Mouse (Mus musculus): ENCODE results near the gene Ahctf1. TPM values are rescaled to one million over a fixed set of nuclear protein-coding genes. Genes with fewer than 3 reads are reported as not detected.

The Ahctf1 gene
- total and polyA plus RNA-seq, 3 experiments: 79.2 to 111 (median 96.0) TPM

DNA sequence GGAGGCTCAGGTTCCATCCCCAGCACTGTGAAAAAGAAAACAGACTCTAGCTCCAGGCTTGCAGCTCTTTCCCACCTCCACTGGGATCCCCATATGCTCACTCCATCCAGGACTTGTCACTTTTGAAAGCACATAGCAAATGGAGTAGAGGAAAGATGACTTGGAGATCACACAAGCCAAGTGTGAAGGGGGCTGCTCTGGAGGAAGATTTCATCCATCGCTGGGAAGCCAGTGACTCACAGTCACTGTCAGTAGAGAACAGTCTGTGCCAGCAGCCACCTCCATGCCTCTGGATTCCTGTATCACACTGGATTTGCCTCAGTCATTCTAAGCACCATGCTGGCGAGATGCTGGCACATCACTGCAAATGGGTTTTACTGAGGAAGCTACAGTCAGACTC is 11.1 kb upstream of the Ahctf1 start:
- no peak overlapping the region for H3K4me3 ChIP-seq (replicated peaks in 1 of 3; ENCODE audit: low read depth in 2 of 3, low read length in 2 of 3, poor library complexity in 1 of 3)
- H3K27ac ChIP-seq (ENCODE audit: insufficient read depth, low read depth): no peak overlapping the region
- no peak for DNase-seq (ENCODE audit: extremely low read depth)
- H3K4me2 ChIP-seq (ENCODE audit: insufficient read depth, low read depth, poor library complexity, severe bottlenecking): no peak overlapping the region
- no peaks in the 10 kb centered on the region for H3K9me3 ChIP-seq (replicated peaks; ENCODE audit: low read length)
- no peaks in the 10 kb centered on the region for H3K36me3 ChIP-seq (replicated peaks in 1 of 2; ENCODE audit: control insufficient read depth in 1 of 2, insufficient read depth in 1 of 2, low read length in 1 of 2)
- H3K27me3 ChIP-seq (replicated peaks): no peaks in the 10 kb centered on the region
- peaks cover 0 to 7% of the 10 kb centered on the region in 2 experiments; a peak in 1 of 4 replicates for H3K4me1 ChIP-seq (ENCODE audit: control insufficient read depth in 1 of 2, insufficient read depth in 2 of 2)
- H3K79me2 ChIP-seq (replicated peaks; ENCODE audit: control insufficient read depth, extremely low read depth, insufficient read depth, poor library complexity, severe bottlenecking): no peaks in the 10 kb centered on the region
- no peak overlapping the region for H3K9ac ChIP-seq (ENCODE audit: insufficient read depth, low read depth)
- dilution Hi-C loops (cut with MboI; ENCODE audit: extremely low pct_ligation_motif_present, extremely low pct_unique_long_range_greater_than_20kb, low sequenced_read_pairs) (no loop called here), in situ Hi-C loops (cut with MboI; ENCODE audit: low pct_ligation_motif_present, low pct_unique_long_range_greater_than_20kb, low sequenced_read_pairs) (no loop called here)
- TF ChIP-seq ETS1 (conservative IDR thresholded peaks at IDR 0.05; ENCODE audit: low read depth, low read length): no peak
- TF ChIP-seq MXI1 (IDR thresholded peaks at IDR 0.05; ENCODE audit: low read depth, low read length): no peak
- no peak for TF ChIP-seq PAX5 (IDR thresholded peaks at IDR 0.05; ENCODE audit: low read length)
- no peak for TF ChIP-seq IRF4 (IDR thresholded peaks at IDR 0.05; ENCODE audit: low read depth, low read length)
- TF ChIP-seq USF1 (IDR thresholded peaks at IDR 0.05; ENCODE audit: low read depth, low read length): no peak
- no peak for TF ChIP-seq MEF2A (IDR thresholded peaks at IDR 0.05; ENCODE audit: borderline replicate concordance, low read depth, low read length)
- no peak for TF ChIP-seq MYC (IDR thresholded peaks at IDR 0.05; ENCODE audit: low read depth, low read length)
- no peak for TF ChIP-seq SMC3 (IDR thresholded peaks at IDR 0.05; ENCODE audit: low read depth, low read length)
- no peak for TF ChIP-seq USF2 (conservative IDR thresholded peaks at IDR 0.05; ENCODE audit: low read depth, low read length)
- TF ChIP-seq ZKSCAN1 (IDR thresholded peaks at IDR 0.05; ENCODE audit: borderline replicate concordance, low read depth, low read length): no peak
- no peak for TF ChIP-seq KAT2A (IDR thresholded peaks at IDR 0.05; ENCODE audit: insufficient replicate concordance, low read length)
- TF ChIP-seq TBP (conservative IDR thresholded peaks at IDR 0.05; ENCODE audit: low read depth, low read length): no peak

DNA sequence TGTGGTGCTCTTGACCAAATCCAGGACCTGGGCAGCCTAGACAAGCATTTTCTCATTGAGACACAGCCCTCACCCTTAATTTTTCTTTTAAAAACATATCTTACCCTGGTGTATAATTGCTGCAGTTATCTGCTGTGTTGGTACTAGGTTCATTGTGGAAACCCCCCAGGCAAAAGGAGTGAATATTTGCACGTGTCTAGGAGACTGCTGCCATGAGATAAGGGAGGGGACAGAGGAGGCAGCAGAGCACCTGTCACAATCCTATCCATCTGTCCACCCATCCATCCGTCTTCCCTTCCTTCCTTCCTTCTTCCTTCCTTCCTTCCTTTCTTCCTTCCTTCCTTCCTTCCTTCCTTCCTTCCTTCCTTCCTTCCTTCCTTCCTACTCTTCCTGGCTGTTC is 9.9 kb upstream of the Ahctf1 start:
- H3K4me2 ChIP-seq (ENCODE audit: insufficient read depth, low read depth, poor library complexity, severe bottlenecking): no peak overlapping the region
- H3K4me3 ChIP-seq (replicated peaks in 1 of 3; ENCODE audit: low read depth in 2 of 3, low read length in 2 of 3, poor library complexity in 1 of 3): no peak overlapping the region
- no peak overlapping the region for H3K9ac ChIP-seq (ENCODE audit: insufficient read depth, low read depth)
- H3K4me1 ChIP-seq (ENCODE audit: control insufficient read depth in 1 of 2, insufficient read depth in 2 of 2): peaks cover 0 to 3% of the 10 kb centered on the region in 2 experiments; a peak in 1 of 4 replicates
- H3K36me3 ChIP-seq (replicated peaks in 1 of 2; ENCODE audit: control insufficient read depth in 1 of 2, insufficient read depth in 1 of 2, low read length in 1 of 2): no peaks in the 10 kb centered on the region
- TF ChIP-seq CHD1 (IDR thresholded peaks at IDR 0.05; ENCODE audit: low read depth, low read length) (no peak), SIN3A (IDR thresholded peaks at IDR 0.05; ENCODE audit: low read length) (no peak), RAD21 (IDR thresholded peaks at IDR 0.05; ENCODE audit: low read depth, low read length) (no peak), POLR2A (IDR thresholded peaks at IDR 0.05; ENCODE audit: low read depth, low read length) (no peak), MAZ (IDR thresholded peaks at IDR 0.05; ENCODE audit: low read depth, low read length) (no peak), MAFK (IDR thresholded peaks at IDR 0.05; ENCODE audit: insufficient replicate concordance, low read length) (no peak), E2F4 (IDR thresholded peaks at IDR 0.05; ENCODE audit: insufficient replicate concordance, low read depth, low read length) (no peak), ZKSCAN1 (IDR thresholded peaks at IDR 0.05; ENCODE audit: borderline replicate concordance, low read depth, low read length) (no peak), EP300 (IDR thresholded peaks at IDR 0.05; ENCODE audit: low read length) (no peak), MEF2A (IDR thresholded peaks at IDR 0.05; ENCODE audit: borderline replicate concordance, low read depth, low read length) (no peak), USF1 (IDR thresholded peaks at IDR 0.05; ENCODE audit: low read depth, low read length) (no peak), ZMIZ1 (IDR thresholded peaks at IDR 0.05; ENCODE audit: low read depth, low read length) (no peak), ETS1 (conservative IDR thresholded peaks at IDR 0.05; ENCODE audit: low read depth, low read length) (no peak), JUND (conservative IDR thresholded peaks at IDR 0.05; ENCODE audit: low read depth, low read length) (no peak), ZC3H11A (IDR thresholded peaks at IDR 0.05; ENCODE audit: low read depth, low read length) (no peak), ELF1 (IDR thresholded peaks at IDR 0.05; ENCODE audit: low read depth, low read length) (no peak), USF2 (conservative IDR thresholded peaks at IDR 0.05; ENCODE audit: low read depth, low read length) (no peak), SMC3 (IDR thresholded peaks at IDR 0.05; ENCODE audit: low read depth, low read length) (no peak), UBTF (IDR thresholded peaks at IDR 0.05; ENCODE audit: low read depth, low read length) (no peak), JUN (IDR thresholded peaks at IDR 0.05; ENCODE audit: insufficient read depth, low read depth, low read length) (no peak)
- no peak for DNase-seq (ENCODE audit: extremely low read depth)
- no peaks in the 10 kb centered on the region for H3K9me3 ChIP-seq (replicated peaks; ENCODE audit: low read length)
- no peak overlapping the region for H3K27ac ChIP-seq (ENCODE audit: insufficient read depth, low read depth)
- dilution Hi-C loops (cut with MboI; ENCODE audit: extremely low pct_ligation_motif_present, extremely low pct_unique_long_range_greater_than_20kb, low sequenced_read_pairs): no loop called here
- no peaks in the 10 kb centered on the region for H3K79me2 ChIP-seq (replicated peaks; ENCODE audit: control insufficient read depth, extremely low read depth, insufficient read depth, poor library complexity, severe bottlenecking)
- in situ Hi-C loops (cut with MboI; ENCODE audit: low pct_ligation_motif_present, low pct_unique_long_range_greater_than_20kb, low sequenced_read_pairs): no loop called here
- H3K27me3 ChIP-seq (replicated peaks): no peaks in the 10 kb centered on the region
